Mouse (Mus musculus) intestine, embryonic 14.5 days (tissue): ENCODE measurements around the gene Schip1. TPM values are rescaled to one million over a fixed set of nuclear protein-coding genes. Genes with fewer than 3 reads are reported as not detected.

Source experiments
- ATAC-seq: fragments of 200-750 bp; cut with Nextera tagmentation; replicated peaks from 2 replicates; pipeline ENCODE4 v1.8.0; 2017; ENCODE audit warnings: low read depth, moderate number of reproducible peaks, moderate TSS enrichment, moderate library complexity; ENCODE audit not compliant: low FRiP score, low TSS enrichment
- DNase-seq: peaks from one replicate; pipeline ENCODE4 v3.0.0-alpha.2; 2018; ENCODE audit warnings: low spot score
- H3K27ac ChIP-seq: fragments of 300-500 bp; sonication (generic); 2 replicates; pipeline ENCODE4 v1.5.1; 2014; ENCODE audit warnings: low read depth, mild to moderate bottlenecking, control low read depth
- H3K27me3 ChIP-seq: fragments of 300-500 bp; sonication (generic); replicated peaks from 2 replicates; pipeline ENCODE4 v1.6.1; 2014; ENCODE audit warnings: low read length, control low read depth; ENCODE audit not compliant: control insufficient read depth, insufficient read depth
- H3K36me3 ChIP-seq: fragments of 300-500 bp; sonication (generic); 2 replicates; pipeline ENCODE4 v1.6.1; 2014; ENCODE audit warnings: low read length, control low read depth; ENCODE audit not compliant: control insufficient read depth, insufficient read depth
- H3K4me1 ChIP-seq: fragments of 300-500 bp; sonication (generic); replicated peaks from 2 replicates; pipeline ENCODE4 v1.6.1; 2014; ENCODE audit warnings: low read length, control low read depth, mixed read lengths; ENCODE audit not compliant: control insufficient read depth, insufficient read depth
- H3K4me2 ChIP-seq: fragments of 300-500 bp; sonication (generic); 2 replicates; pipeline ENCODE4 v1.6.1; 2014; ENCODE audit warnings: low read length
- H3K4me3 ChIP-seq: fragments of 300-500 bp; sonication (generic); 2 replicates; pipeline ENCODE4 v1.5.1; 2014; ENCODE audit warnings: low read depth, low read length, control low read depth, mixed read lengths
- H3K9ac ChIP-seq: fragments of 300-500 bp; sonication (generic); 2 replicates; pipeline ENCODE4 v1.6.1; 2014; ENCODE audit warnings: mild to moderate bottlenecking, low read length
- H3K9me3 ChIP-seq: fragments of 300-500 bp; sonication (generic); 2 replicates; pipeline ENCODE4 v1.6.1; 2016; ENCODE audit warnings: low read length, control low read depth; ENCODE audit not compliant: control insufficient read depth
- WGBS: fragments of 180-500 bp; shearing (Covaris S2); extraction: QIAGEN DNeasy Blood & Tissue Kit; methylation state at CpG from one replicate; pipeline ENCODE4 v1.1.7; 2014; 5-methylcytosine and 5-hydroxymethylcytosine counted together
- polyA plus RNA-seq: library from polyadenylated mRNA; unstranded; fragments of >200 nt; fragmentation: Nextera tagmentation; extraction: Ambion mirVana; gene quantifications from 2 replicates; pipeline ENCODE4 v1.2.1, GENCODE M21; 2014

The Schip1 gene
- polyA plus RNA-seq, 1 experiment from 2014 or later = 63.0 TPM

DNA sequence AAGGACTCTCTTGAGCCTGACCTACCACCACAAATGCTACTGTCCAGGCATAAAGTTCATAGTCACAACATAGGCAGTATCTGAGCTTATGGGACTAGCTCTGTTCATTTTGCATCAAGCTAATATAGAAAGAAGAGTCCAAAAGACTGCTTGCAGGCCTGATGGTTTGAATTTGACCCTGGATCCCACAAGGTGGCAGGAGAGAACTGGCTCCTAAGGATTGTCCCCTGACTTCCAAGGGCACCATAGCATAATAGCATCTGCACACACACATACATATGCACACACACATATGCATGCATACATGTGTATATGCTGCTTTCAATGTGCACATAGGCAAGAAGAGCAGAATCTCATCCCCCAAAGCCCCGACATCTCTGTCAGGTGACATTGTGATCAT lies 405.0 kb downstream of the Schip1 start:
- DNase-seq (no peak), ATAC-seq (no peak)
- 0 out of 2 replicates have a peak overlapping the region, but pooled peaks have one; percentile 37 for H3K4me3 ChIP-seq
- no peak overlapping the region for H3K27ac ChIP-seq
- 81% methylated on average over 1 of the region's 1 CpGs for WGBS
- peaks cover 29% of the 10 kb centered on the region for H3K4me1 ChIP-seq
- H3K9ac ChIP-seq = no peak overlapping the region
- H3K36me3 ChIP-seq = no peaks in the 10 kb centered on the region
- H3K27me3 ChIP-seq = no peaks in the 10 kb centered on the region
- peak overlapping the region; percentile 51; the same call in 1 of the 2 replicates for H3K4me2 ChIP-seq
- H3K9me3 ChIP-seq = no peaks in the 10 kb centered on the region

DNA sequence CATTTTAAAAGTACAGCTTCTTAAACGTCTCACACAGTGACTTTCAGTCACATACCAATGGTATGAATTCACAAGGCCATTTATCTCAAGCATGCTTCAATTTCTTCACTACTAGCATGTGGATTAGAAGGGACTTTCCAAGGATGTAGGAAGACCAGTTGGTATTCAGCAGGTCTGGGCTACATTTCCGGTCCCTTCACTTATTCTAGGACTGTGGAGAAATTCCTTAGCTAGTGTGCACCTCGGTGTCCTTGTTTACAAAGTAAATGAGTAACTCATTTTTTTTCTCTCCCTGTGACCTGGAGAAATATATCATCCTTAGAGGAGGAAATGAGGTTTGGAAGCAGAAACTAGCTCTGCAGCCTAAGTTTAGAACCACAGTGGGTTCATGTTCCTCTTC lies 405.5 kb downstream of the Schip1 start:
- ATAC-seq (no peak), DNase-seq (no peak)
- Histone ChIP-seq H3K4me1 (peaks cover 29% of the 10 kb centered on the region), H3K27me3 (no peaks in the 10 kb centered on the region), H3K9ac (no peak overlapping the region), H3K4me3 (no peak overlapping the region), H3K27ac (peak overlapping the region; percentile 34; the same call in 1 of the 2 replicates), H3K36me3 (no peaks in the 10 kb centered on the region), H3K4me2 (peak overlapping the region; percentile 11), H3K9me3 (no peaks in the 10 kb centered on the region)
- WGBS = 26% methylated on average over 3 of the region's 3 CpGs

DNA sequence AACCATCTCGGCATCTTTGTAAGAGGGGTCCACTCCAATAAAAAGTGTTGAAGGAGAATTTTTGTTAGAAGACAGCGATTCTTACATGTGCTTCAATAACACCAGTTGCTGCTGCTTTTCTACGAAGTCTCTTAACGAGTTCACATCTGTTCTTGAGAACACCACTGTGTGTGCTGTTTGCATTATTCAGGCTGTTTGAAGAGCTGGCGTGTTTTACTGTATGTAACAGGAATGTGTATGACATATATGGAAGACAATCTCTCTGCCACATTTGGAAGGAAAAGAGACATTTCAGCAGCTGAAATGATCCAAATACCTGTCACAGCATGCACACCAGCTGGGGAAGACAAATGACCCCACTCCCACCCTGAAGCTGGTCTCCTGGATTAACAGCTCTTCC lies 406.0 kb downstream of the Schip1 start:
- peak overlapping the region; percentile 34; the same call in 1 of the 2 replicates for H3K27ac ChIP-seq

DNA sequence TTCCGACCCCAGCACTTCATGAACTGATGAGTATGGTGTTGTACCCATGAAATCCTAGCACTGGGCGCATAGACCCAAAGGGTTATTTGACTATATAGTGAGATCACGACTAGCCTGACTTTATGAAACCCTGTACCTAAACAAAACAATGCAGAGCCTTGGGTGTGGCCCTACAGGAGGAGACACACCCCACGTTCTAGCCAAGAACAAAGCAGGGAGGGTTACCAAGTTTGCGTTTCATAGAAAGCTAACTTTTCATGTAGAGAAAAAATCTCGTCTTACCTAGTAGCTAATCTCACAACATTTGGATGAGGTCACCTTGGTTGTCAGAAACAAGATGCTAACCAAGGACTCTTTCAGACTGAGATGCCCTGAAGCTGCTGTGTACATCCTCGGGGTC lies 411.7 kb downstream of the Schip1 start:
- Histone ChIP-seq H3K36me3 (no peaks in the 10 kb centered on the region), H3K9me3 (no peaks in the 10 kb centered on the region), H3K4me2 (no peak overlapping the region), H3K27ac (no peak overlapping the region), H3K9ac (no peak overlapping the region), H3K4me3 (no peak overlapping the region), H3K4me1 (no peaks in the 10 kb centered on the region), H3K27me3 (no peaks in the 10 kb centered on the region)
- ATAC-seq = no peak
- no peak for DNase-seq
- WGBS = 89% methylated on average over 7 of the region's 7 CpGs

More for the DNA sequence above, 406.0 kb downstream of the Schip1 start:
- no peak overlapping the region; the same call in 1 of the 2 replicates for H3K4me2 ChIP-seq
- H3K4me3 ChIP-seq = no peak overlapping the region
- ATAC-seq = no peak
- no peaks in the 10 kb centered on the region for H3K27me3 ChIP-seq
- H3K9ac ChIP-seq = no peak overlapping the region
- no peaks in the 10 kb centered on the region for H3K9me3 ChIP-seq
- DNase-seq = no peak
- no peaks in the 10 kb centered on the region for H3K36me3 ChIP-seq
- 36% methylated on average over 5 of the region's 5 CpGs for WGBS
- H3K4me1 ChIP-seq = peaks cover 29% of the 10 kb centered on the region

DNA sequence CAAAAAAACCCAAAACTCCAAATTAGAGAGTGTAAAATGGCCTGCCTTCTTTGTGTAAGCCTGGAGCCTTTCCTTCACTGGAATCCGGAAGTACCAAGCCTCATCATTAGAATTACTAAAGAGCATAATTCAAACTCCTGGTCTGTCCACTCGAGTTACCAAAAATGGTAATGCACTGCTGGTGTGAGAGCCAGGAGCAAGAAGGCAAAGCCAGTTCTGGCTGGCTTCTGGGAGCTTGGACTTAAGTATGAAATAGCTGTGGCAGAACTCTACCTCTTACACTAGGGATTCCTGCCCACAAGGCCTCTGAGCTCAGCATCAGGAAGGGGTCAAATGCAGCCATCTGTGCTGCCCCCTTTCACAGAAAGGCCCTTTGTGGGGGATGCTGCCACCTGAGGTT lies 412.9 kb downstream of the Schip1 start:
- Histone ChIP-seq H3K4me1 (no peaks in the 10 kb centered on the region), H3K36me3 (no peaks in the 10 kb centered on the region), H3K27me3 (no peaks in the 10 kb centered on the region), H3K4me2 (no peak overlapping the region), H3K9me3 (no peaks in the 10 kb centered on the region), H3K27ac (no peak overlapping the region), H3K4me3 (no peak overlapping the region), H3K9ac (no peak overlapping the region)
- DNase-seq (no peak), ATAC-seq (no peak)
- WGBS = 48% methylated on average over 2 of the region's 2 CpGs

DNA sequence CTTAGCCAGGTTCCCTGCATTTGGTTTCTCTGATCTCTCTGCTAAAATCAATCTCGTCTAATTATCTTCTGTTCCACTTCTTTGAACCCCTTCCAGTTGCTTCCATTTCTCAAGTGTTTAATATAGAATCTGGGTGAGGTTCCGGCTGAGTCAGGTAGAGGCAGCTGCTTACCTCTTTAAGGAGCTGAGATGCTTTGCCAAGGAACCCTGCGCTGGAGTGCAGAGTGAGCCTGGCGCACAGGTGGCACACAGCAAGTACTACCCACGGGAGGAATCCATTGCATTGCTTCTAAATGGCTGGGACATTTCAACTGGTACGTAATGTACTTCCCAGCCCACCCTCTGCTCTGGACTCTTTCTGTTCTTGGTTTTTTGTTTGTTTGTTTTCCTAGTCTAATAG lies 414.7 kb downstream of the Schip1 start:
- Histone ChIP-seq H3K9ac (no peak overlapping the region), H3K4me1 (no peaks in the 10 kb centered on the region), H3K4me2 (no peak overlapping the region), H3K9me3 (no peaks in the 10 kb centered on the region), H3K4me3 (no peak overlapping the region), H3K36me3 (no peaks in the 10 kb centered on the region), H3K27me3 (no peaks in the 10 kb centered on the region), H3K27ac (no peak overlapping the region)
- DNase-seq (no peak), ATAC-seq (no peak)
- WGBS = 83% methylated on average over 6 of the region's 6 CpGs

DNA sequence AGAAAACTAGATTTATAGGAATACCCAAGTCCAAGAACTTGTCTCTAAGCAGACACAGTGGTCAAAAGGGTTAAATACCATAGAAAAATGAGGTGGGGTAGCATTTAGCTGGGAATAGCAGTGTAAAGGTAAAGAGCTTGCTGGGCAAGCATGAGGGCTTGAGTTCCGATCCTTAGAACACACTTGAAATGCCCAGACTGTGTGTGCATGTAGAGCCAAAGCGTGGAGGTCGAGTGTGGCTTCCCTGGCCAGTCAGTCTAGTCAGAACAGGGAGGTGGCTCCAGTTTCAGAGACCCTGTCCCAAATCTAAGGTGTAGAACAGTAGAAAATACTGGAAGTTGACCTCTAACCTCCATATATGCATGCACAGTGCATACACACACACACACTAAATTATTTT lies 418.9 kb downstream of the Schip1 start:
- no peak overlapping the region for H3K4me2 ChIP-seq
- 87% methylated on average over 3 of the region's 3 CpGs for WGBS

DNA sequence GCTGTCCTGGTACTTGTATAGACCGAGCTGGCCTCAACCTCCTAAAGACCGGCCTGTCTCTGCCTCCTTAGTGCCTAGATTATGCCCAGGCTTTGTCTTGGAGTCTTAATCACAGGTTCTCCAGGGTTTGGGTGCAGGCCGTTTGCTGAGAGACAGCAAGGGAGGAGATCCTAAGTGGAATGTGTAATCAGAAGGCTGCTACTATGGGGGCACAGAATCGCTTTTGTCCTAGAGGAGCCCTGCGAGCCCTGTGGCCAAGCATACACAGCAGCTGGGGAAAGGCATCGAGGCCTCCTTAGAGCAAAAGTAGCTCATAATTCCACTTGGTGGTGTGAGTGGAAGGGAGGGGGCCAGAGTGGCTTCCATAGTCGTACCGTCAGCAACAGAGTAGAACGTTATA lies 419.4 kb downstream of the Schip1 start:
- no peaks in the 10 kb centered on the region for H3K4me1 ChIP-seq
- H3K4me2 ChIP-seq = no peak overlapping the region
- H3K36me3 ChIP-seq = no peaks in the 10 kb centered on the region
- H3K9ac ChIP-seq = no peak overlapping the region
- H3K4me3 ChIP-seq = no peak overlapping the region
- no peak overlapping the region for H3K27ac ChIP-seq
- ATAC-seq = no peak
- peak; percentile 42 for DNase-seq
- 89% methylated on average over 9 of the region's 9 CpGs for WGBS
- no peaks in the 10 kb centered on the region for H3K27me3 ChIP-seq
- H3K9me3 ChIP-seq = no peaks in the 10 kb centered on the region

More for the DNA sequence above, 418.9 kb downstream of the Schip1 start:
- Histone ChIP-seq H3K36me3 (no peaks in the 10 kb centered on the region), H3K9ac (no peak overlapping the region), H3K27me3 (no peaks in the 10 kb centered on the region), H3K4me1 (no peaks in the 10 kb centered on the region), H3K27ac (no peak overlapping the region), H3K4me3 (no peak overlapping the region), H3K9me3 (no peaks in the 10 kb centered on the region)
- DNase-seq (no peak), ATAC-seq (no peak)

DNA sequence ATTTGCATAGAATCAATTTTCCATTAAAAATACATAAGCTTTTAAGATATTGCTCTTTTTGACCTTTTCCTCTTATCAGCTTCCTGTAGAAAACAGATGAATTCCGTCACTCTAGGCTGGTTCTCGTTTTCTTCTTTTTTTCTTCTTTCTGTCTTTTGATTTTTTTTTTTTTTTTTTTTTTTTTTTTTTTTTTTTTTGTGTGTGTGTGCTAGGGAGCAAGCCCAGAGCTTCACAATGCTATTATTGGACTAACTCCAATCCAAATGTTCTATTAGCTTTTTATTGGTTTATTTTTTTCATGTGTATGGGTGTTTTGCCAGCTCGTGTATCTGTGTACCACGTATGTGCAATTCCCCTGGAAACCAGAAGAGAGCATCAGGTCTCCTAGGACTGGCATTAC lies 420.0 kb downstream of the Schip1 start:
- Histone ChIP-seq H3K4me2 (no peak overlapping the region), H3K4me3 (no peak overlapping the region), H3K9me3 (no peaks in the 10 kb centered on the region), H3K27ac (no peak overlapping the region), H3K9ac (no peak overlapping the region), H3K27me3 (no peaks in the 10 kb centered on the region), H3K36me3 (no peaks in the 10 kb centered on the region), H3K4me1 (no peaks in the 10 kb centered on the region)
- DNase-seq (peak; percentile 12), ATAC-seq (no peak)
- WGBS = 82% methylated on average over 4 of the region's 4 CpGs
